Mouse (Mus musculus): ENCODE measurements around the gene Aqp6. TPM values are rescaled to one million over a fixed set of nuclear protein-coding genes. Genes with fewer than 3 reads are reported as not detected.

The Aqp6 gene
- polyA plus RNA-seq, 1 experiment from 2014 or later = 1.3 TPM

GRCm38 (mm10) chr15:99602206-99602820 lies 1.1 kb downstream of the Aqp6 start:
- no peak overlapping the region for H3K9ac ChIP-seq
- 55% methylated on average over 17 of the region's 17 CpGs for WGBS
- H3K27me3 ChIP-seq = peaks cover 24% of the 10 kb centered on the region
- peaks cover 70% of the 10 kb centered on the region for H3K4me1 ChIP-seq
- no peak for ATAC-seq (ENCODE audit: low FRiP score)
- H3K36me3 ChIP-seq = no peaks in the 10 kb centered on the region
- no peak overlapping the region for H3K4me3 ChIP-seq
- no peaks in the 10 kb centered on the region for H3K9me3 ChIP-seq (replicated peaks)
- peak overlapping the region; percentile 76 for H3K27ac ChIP-seq
- H3K4me2 ChIP-seq (replicated peaks) = no peak overlapping the region; the same call in 1 of the 2 replicates

GRCm38 (mm10) chr15:99603216-99603615 lies 2.0 kb downstream of the Aqp6 start:
- no peak for ATAC-seq (ENCODE audit: low FRiP score)
- Histone ChIP-seq H3K27ac (0 out of 2 replicates have a peak overlapping the region, but pooled peaks have one; percentile 57), H3K9me3 (replicated peaks) (no peaks in the 10 kb centered on the region), H3K36me3 (no peaks in the 10 kb centered on the region), H3K27me3 (peaks cover 19% of the 10 kb centered on the region), H3K9ac (no peak overlapping the region), H3K4me3 (no peak overlapping the region), H3K4me2 (replicated peaks) (no peak overlapping the region), H3K4me1 (peaks cover 72% of the 10 kb centered on the region)
- 82% methylated on average over 7 of the region's 7 CpGs for WGBS

DNA sequence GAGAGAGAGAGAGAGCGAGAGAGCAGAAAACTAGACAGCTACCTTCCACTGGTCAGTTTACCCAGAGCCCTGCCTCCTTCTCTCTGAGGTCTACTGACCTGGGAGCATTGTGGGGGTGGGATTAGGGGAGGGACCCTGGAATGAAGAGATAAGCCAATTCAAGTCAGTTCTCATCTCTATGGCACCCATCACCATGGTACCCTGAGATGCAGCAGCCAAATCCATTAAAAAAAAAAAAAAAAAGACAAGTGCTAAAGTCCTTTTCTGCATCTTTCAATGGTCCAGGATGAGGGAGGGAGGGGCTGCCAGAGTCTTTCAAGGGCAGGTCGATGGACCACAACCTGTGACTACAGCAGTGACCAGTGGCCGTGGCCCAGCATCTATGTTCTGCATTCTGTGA lies 4.4 kb downstream of the Aqp6 start:
- no peak overlapping the region for H3K4me2 ChIP-seq (replicated peaks)
- peaks cover 17% of the 10 kb centered on the region for H3K27me3 ChIP-seq

DNA sequence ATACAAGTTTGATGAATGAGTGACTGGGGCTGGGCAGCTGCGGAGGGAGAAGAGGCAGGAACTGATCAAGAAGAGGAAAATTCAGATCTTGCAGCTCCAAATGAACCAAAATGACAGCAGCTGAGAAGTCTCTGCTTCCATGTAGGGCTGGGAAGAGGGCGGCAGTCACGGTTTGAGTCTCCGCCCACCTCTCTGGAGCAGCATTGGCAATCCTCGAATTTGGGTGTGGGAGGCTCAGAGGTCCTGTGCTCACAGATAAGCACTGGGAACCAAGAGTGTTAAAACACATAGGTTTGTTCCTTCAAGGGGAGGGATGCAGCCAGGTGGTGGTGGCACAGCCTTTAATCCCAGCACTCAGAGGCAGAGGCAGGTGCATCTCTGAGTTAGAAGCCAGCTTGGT lies 5.3 kb downstream of the Aqp6 start:
- peaks cover 12% of the 10 kb centered on the region; the same call in 1 of the 2 replicates for H3K27me3 ChIP-seq
- no peak overlapping the region for H3K27ac ChIP-seq
- H3K4me1 ChIP-seq = peaks cover 65% of the 10 kb centered on the region
- no peak overlapping the region for H3K4me2 ChIP-seq (replicated peaks)
- 28% methylated on average over 5 of the region's 5 CpGs for WGBS
- H3K4me3 ChIP-seq = no peak overlapping the region
- H3K9ac ChIP-seq = no peak overlapping the region
- ATAC-seq (ENCODE audit: low FRiP score) = no peak
- H3K36me3 ChIP-seq = no peaks in the 10 kb centered on the region
- no peaks in the 10 kb centered on the region for H3K9me3 ChIP-seq (replicated peaks)

More for the DNA sequence above, 4.4 kb downstream of the Aqp6 start:
- Histone ChIP-seq H3K9me3 (replicated peaks) (no peaks in the 10 kb centered on the region), H3K36me3 (no peaks in the 10 kb centered on the region), H3K9ac (no peak overlapping the region), H3K4me1 (peaks cover 67% of the 10 kb centered on the region), H3K4me3 (no peak overlapping the region), H3K27ac (no peak overlapping the region)
- no peak for ATAC-seq (ENCODE audit: low FRiP score)
- 56% methylated on average over 2 of the region's 3 CpGs for WGBS

GRCm38 (mm10) chr15:99607388-99608113 lies 6.4 kb downstream of the Aqp6 start:
- no peak overlapping the region for H3K4me3 ChIP-seq
- ATAC-seq (ENCODE audit: low FRiP score) = peak; percentile 83
- 13% methylated on average over 10 of the region's 10 CpGs for WGBS
- peaks cover 15% of the 10 kb centered on the region; the same call in 1 of the 2 replicates for H3K27me3 ChIP-seq
- no peak overlapping the region; the same call in 1 of the 2 replicates for H3K9ac ChIP-seq
- no peak overlapping the region for H3K4me2 ChIP-seq (replicated peaks)
- peaks cover 59% of the 10 kb centered on the region for H3K4me1 ChIP-seq
- H3K27ac ChIP-seq = peak overlapping the region; percentile 62
- H3K36me3 ChIP-seq = no peaks in the 10 kb centered on the region
- H3K9me3 ChIP-seq (replicated peaks) = 0 out of 2 replicates have a peak, but pooled peaks cover 2% of the 10 kb centered on the region

DNA sequence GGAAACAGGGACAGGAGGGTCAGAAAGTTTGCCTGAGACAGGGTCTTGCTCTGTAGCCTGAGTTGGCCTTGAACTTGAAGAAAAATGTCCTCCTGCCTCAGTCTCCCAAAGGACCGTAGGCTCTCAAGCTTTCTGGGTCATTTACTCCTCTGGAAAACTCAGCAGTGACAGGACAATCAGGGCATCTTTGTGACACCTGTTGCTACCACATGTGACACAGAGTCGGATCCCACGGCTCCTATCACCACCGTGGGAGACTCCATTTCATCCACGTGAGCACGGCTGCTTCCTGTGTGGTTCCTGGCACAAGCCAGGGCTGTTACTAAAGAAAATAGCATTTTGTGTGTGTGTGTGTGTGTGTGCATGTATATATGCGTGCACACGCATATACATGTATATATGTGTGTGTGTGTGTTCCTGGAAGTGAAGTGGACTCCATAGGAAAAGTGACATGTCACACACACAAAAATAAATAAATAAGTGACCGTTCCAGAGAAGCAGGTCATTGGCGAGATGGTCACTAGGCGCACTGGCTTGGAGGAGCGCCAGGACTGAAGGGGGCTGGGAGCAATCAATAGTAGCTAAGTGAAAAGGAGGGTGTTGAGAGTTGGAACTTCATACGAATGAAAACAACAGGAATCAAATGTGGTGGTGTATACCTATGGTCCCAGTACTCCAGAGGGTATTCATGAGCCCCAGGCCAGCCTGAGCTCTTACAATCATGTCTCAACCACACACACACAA lies 7.4 kb downstream of the Aqp6 start:
- Histone ChIP-seq H3K9ac (no peak overlapping the region), H3K36me3 (no peaks in the 10 kb centered on the region), H3K27me3 (peaks cover 16% of the 10 kb centered on the region), H3K9me3 (replicated peaks) (0 out of 2 replicates have a peak, but pooled peaks cover 3% of the 10 kb centered on the region), H3K4me1 (peaks cover 56% of the 10 kb centered on the region), H3K27ac (peak overlapping the region; percentile 57), H3K4me2 (replicated peaks) (no peak overlapping the region), H3K4me3 (no peak overlapping the region)
- no peak for ATAC-seq (ENCODE audit: low FRiP score)
- WGBS = 80% methylated on average over 13 of the region's 13 CpGs

GRCm38 (mm10) chr15:99611563-99611962 lies 10.4 kb downstream of the Aqp6 start:
- H3K9me3 ChIP-seq (replicated peaks) = 0 out of 2 replicates have a peak, but pooled peaks cover 3% of the 10 kb centered on the region
- ATAC-seq (ENCODE audit: low FRiP score) = no peak
- peaks cover 49% of the 10 kb centered on the region for H3K4me1 ChIP-seq
- no peak overlapping the region for H3K27ac ChIP-seq
- H3K4me3 ChIP-seq = no peak overlapping the region
- no peak overlapping the region for H3K4me2 ChIP-seq (replicated peaks)
- H3K9ac ChIP-seq = no peak overlapping the region
- 67% methylated on average over 7 of the region's 7 CpGs for whole genome bisulfite sequencing
- H3K27me3 ChIP-seq = peaks cover 15% of the 10 kb centered on the region
- no peaks in the 10 kb centered on the region for H3K36me3 ChIP-seq

- Histone ChIP-seq H3K4me2 (replicated peaks) (no peak overlapping the region), H3K9ac (no peak overlapping the region), H3K4me3 (no peak overlapping the region)
Observed at GRCm38 (mm10) chr15:99614273-99614672, 13.1 kb downstream of the Aqp6 start.

DNA sequence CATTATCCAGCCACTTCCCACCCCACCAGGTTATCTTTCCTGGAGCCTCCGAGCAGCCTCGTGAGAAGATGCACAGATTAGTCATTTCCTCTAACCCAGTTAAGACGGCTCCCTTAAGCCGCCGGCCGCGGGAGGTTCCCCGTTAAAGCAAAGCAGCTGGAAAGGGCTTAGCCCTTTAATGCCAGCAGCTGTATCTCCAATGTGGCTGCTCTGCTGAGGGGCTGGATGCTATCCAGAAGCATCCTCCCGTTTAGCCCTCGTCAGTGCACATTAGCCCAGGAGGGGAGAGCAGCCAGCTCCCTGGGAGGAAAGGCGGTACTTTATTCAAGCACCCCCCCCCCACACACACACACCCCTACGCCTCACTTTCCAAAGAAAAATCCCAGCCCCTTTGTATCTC lies 13.6 kb downstream of the Aqp6 start:
- H3K9ac ChIP-seq = no peak overlapping the region
- WGBS = 24% methylated on average over 12 of the region's 12 CpGs
- H3K4me1 ChIP-seq = peaks cover 22% of the 10 kb centered on the region
- H3K4me2 ChIP-seq (replicated peaks) = 0 out of 2 replicates have a peak overlapping the region, but pooled peaks have one; percentile 4
- H3K9me3 ChIP-seq (replicated peaks) = 0 out of 2 replicates have a peak, but pooled peaks cover 3% of the 10 kb centered on the region
- peaks cover 3% of the 10 kb centered on the region; the same call in 1 of the 2 replicates for H3K36me3 ChIP-seq
- H3K27me3 ChIP-seq = peaks cover 10% of the 10 kb centered on the region; the same call in 1 of the 2 replicates
- ATAC-seq (ENCODE audit: low FRiP score) = no peak
- no peak overlapping the region for H3K4me3 ChIP-seq
- 0 out of 2 replicates have a peak overlapping the region, but pooled peaks have one; percentile 17 for H3K27ac ChIP-seq

More at GRCm38 (mm10) chr15:99614273-99614672, 13.1 kb downstream of the Aqp6 start:
- Histone ChIP-seq H3K4me1 (peaks cover 23% of the 10 kb centered on the region), H3K27ac (no peak overlapping the region), H3K27me3 (peaks cover 11% of the 10 kb centered on the region; the same call in 1 of the 2 replicates), H3K36me3 (no peaks in the 10 kb centered on the region), H3K9me3 (replicated peaks) (0 out of 2 replicates have a peak, but pooled peaks cover 3% of the 10 kb centered on the region)
- WGBS = 72% methylated on average over 13 of the region's 13 CpGs
- ATAC-seq (ENCODE audit: low FRiP score) = no peak

DNA sequence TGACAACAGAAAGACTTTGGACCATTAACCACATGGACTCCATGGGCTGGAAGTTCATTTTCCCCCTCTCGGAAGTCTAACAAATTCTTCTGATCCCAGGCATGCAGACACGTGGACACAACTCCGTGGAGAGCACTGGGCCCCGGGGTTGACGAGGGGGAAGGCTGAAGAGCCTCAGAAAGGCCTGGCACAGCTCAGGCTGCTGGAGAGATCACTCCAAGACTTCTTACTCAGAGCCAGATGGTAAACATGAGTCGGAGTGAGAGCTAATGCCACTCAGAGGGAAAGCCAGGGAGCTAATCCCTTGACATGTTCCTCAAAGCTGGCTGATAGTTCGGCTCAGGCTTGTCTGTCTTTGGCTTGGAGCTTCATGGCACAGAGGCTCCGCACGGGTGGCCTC lies 14.0 kb downstream of the Aqp6 start:
- WGBS = 60% methylated on average over 9 of the region's 9 CpGs
- Histone ChIP-seq H3K4me3 (no peak overlapping the region), H3K9me3 (replicated peaks) (0 out of 2 replicates have a peak, but pooled peaks cover 3% of the 10 kb centered on the region), H3K9ac (no peak overlapping the region), H3K4me1 (peaks cover 22% of the 10 kb centered on the region), H3K27ac (no peak overlapping the region), H3K36me3 (peaks cover 5% of the 10 kb centered on the region; the same call in 1 of the 2 replicates), H3K4me2 (replicated peaks) (0 out of 2 replicates have a peak overlapping the region, but pooled peaks have one; percentile 4), H3K27me3 (peaks cover 10% of the 10 kb centered on the region; the same call in 1 of the 2 replicates)
- ATAC-seq (ENCODE audit: low FRiP score) = no peak

- Histone ChIP-seq H3K27ac (no peak overlapping the region), H3K4me1 (peaks cover 12% of the 10 kb centered on the region), H3K9me3 (replicated peaks) (no peaks in the 10 kb centered on the region), H3K36me3 (peaks cover 28% of the 10 kb centered on the region), H3K4me2 (replicated peaks) (no peak overlapping the region), H3K9ac (no peak overlapping the region), H3K4me3 (no peak overlapping the region), H3K27me3 (peaks cover 6% of the 10 kb centered on the region; the same call in 1 of the 2 replicates)
- no peak for ATAC-seq (ENCODE audit: low FRiP score)
- WGBS = 94% methylated on average over 3 of the region's 3 CpGs
Observed at GRCm38 (mm10) chr15:99618595-99618994, 17.4 kb downstream of the Aqp6 start.
